Comparison of ENCODE assay signal across 13 mouse cellular contexts in the genomic region with DNA sequence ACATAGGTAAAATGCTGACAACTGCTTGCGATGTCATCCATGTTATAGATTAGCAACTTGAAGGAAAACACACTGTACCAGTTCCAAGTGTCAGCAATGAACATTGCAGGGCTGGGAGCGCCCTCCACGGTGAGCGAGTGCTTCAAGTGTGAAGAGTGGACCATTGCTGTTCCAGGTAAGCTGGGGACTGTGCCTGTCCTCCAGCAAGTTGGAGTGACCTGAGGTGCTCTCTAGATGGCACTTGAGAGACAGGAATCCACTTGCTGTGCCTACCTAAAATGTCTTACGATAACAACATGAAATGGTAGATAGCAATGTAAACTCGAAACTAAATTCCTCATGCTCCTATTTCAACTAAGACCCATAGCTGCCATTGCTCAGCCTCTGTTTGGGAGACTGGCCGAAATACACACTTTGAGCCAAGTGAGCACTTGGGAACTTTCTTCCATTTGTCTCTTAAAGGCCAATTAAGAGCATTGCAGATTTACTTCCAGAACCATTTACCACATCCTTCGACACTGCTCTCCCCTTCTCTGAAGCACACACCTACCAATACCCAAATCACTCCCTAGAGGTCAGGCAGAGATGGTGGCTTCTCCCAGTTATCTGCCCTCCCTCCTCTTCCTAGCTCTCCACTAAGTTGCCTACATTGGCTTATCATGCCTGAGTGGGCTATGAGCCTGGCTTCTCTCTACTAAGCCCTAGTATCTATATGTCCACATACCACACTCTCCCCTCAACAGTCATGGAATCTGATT.
DNase-seq lines count a peak whose midpoint lies in the region; ATAC-seq and TF ChIP-seq lines count a peak whose summit lies in the region.
"Had no signal": no experiment of that assay in that cellular context is flagged by ENCODE, and none has a peak within 500 bp of the region (broad histone marks: within the 10 kb centered on the region; RNA-seq: fewer than 3 reads in every experiment).

No protein-coding gene starts in this region.

- peaks cover 17 to 37% of the 10 kb centered on the region in 2 experiments for H3K4me1 ChIP-seq in CH12.LX (ENCODE audit: control insufficient read depth in 1 of 2, insufficient read depth in 2 of 2)
- no peaks in the 10 kb centered on the region for H3K4me1 ChIP-seq in kidney, postnatal 0 days (replicated peaks; ENCODE audit: insufficient read depth, low read length)
- H3K4me1 ChIP-seq in lung, postnatal 0 days (ENCODE audit: insufficient read depth, low read depth, low read length) = peaks cover 5% of the 10 kb centered on the region; the same call in 1 of the 2 replicates
- H3K4me1 ChIP-seq: neural tube, embryonic 12.5 days had no signal

- no peak for DNase-seq in CH12.LX (ENCODE audit: extremely low read depth)
- no peak for DNase-seq in kidney, postnatal 0 days (ENCODE audit: low spot score)
- peak; percentile 90 for DNase-seq in lung, postnatal 0 days (ENCODE audit: low spot score)
- DNase-seq in frontal cortex, postnatal 14 days (ENCODE audit: low spot score in 2 of 2) = no peak
- DNase-seq in cerebellum, adult 9-10 months = no peak
- DNase-seq in retina, postnatal 1 day = no peak
- DNase-seq in cerebellum, postnatal 4 days (ENCODE audit: low spot score in 2 of 2) = no peak
- DNase-seq: right cerebral cortex, postnatal 4 days; thymus, adult 2 months had no signal

- no peak overlapping the region for H3K27ac ChIP-seq in CH12.LX (ENCODE audit: insufficient read depth, low read depth)
- no peak overlapping the region for H3K27ac ChIP-seq in kidney, postnatal 0 days
- H3K27ac ChIP-seq in lung, postnatal 0 days (ENCODE audit: low read length) = peak overlapping the region; percentile 91
- H3K27ac ChIP-seq: hindbrain, embryonic 10.5 days; neural tube, embryonic 12.5 days had no signal

- H3K4me2 ChIP-seq in CH12.LX (ENCODE audit: insufficient read depth, low read depth, poor library complexity, severe bottlenecking) = no peak overlapping the region
- H3K4me2 ChIP-seq in kidney, postnatal 0 days (ENCODE audit: low read length) = no peak overlapping the region
- H3K4me2 ChIP-seq in lung, postnatal 0 days (replicated peaks; ENCODE audit: low read depth, low read length) = no peak overlapping the region
- H3K4me2 ChIP-seq: neural tube, embryonic 12.5 days had no signal

- H3K9me3 ChIP-seq in CH12.LX (replicated peaks; ENCODE audit: low read length) = no peaks in the 10 kb centered on the region
- H3K9me3 ChIP-seq in kidney, postnatal 0 days (replicated peaks; ENCODE audit: low read length) = no peaks in the 10 kb centered on the region
- H3K9me3 ChIP-seq in lung, postnatal 0 days (ENCODE audit: low read length) = no peaks in the 10 kb centered on the region
- H3K9me3 ChIP-seq: hindbrain, embryonic 10.5 days; megakaryocyte, embryonic 14.5 days; neural tube, embryonic 12.5 days had no signal

- TF ChIP-seq RAD21 in CH12.LX (IDR thresholded peaks at IDR 0.05; ENCODE audit: low read depth, low read length) = peak; percentile 59

- no peaks in the 10 kb centered on the region for H3K79me2 ChIP-seq in CH12.LX (replicated peaks; ENCODE audit: control insufficient read depth, extremely low read depth, insufficient read depth, poor library complexity, severe bottlenecking)

- H3K27me3 ChIP-seq in CH12.LX (replicated peaks) = no peaks in the 10 kb centered on the region
- H3K27me3 ChIP-seq in kidney, postnatal 0 days (ENCODE audit: insufficient read depth, low read length) = no peaks in the 10 kb centered on the region
- no peaks in the 10 kb centered on the region for H3K27me3 ChIP-seq in lung, postnatal 0 days (replicated peaks; ENCODE audit: insufficient read depth, low read length)
- H3K27me3 ChIP-seq: megakaryocyte, embryonic 14.5 days; neural tube, embryonic 12.5 days had no signal

- ATAC-seq in common myeloid progenitor, adult 5-6 weeks (replicated peaks; ENCODE audit: low read depth, poor library complexity, severe bottlenecking) = peak; percentile 42
- ATAC-seq in kidney, postnatal 0 days (replicated peaks; ENCODE audit: low FRiP score, low read depth) = no peak
- peak; percentile 83 for ATAC-seq in lung, postnatal 0 days

- no peak overlapping the region for H3K9ac ChIP-seq in CH12.LX (ENCODE audit: insufficient read depth, low read depth)
- no peak overlapping the region for H3K9ac ChIP-seq in kidney, postnatal 0 days (ENCODE audit: low read depth, low read length)
- no peak overlapping the region for H3K9ac ChIP-seq in lung, postnatal 0 days (replicated peaks; ENCODE audit: low read depth)
- H3K9ac ChIP-seq: neural tube, embryonic 12.5 days had no signal

- no peaks in the 10 kb centered on the region for H3K36me3 ChIP-seq in CH12.LX (replicated peaks in 1 of 2; ENCODE audit: control insufficient read depth in 1 of 2, insufficient read depth in 1 of 2, low read length in 1 of 2)
- H3K36me3 ChIP-seq in kidney, postnatal 0 days (ENCODE audit: insufficient read depth, low read length) = no peaks in the 10 kb centered on the region
- no peaks in the 10 kb centered on the region for H3K36me3 ChIP-seq in lung, postnatal 0 days (ENCODE audit: insufficient read depth, low read length)
- H3K36me3 ChIP-seq: hindbrain, embryonic 10.5 days; neural tube, embryonic 12.5 days had no signal

- H3K4me3 ChIP-seq in CH12.LX (replicated peaks in 1 of 3; ENCODE audit: low read depth in 2 of 3, low read length in 2 of 3, poor library complexity in 1 of 3) = no peak overlapping the region
- H3K4me3 ChIP-seq in kidney, postnatal 0 days (replicated peaks; ENCODE audit: low read depth, low read length) = no peak overlapping the region
- no peak overlapping the region for H3K4me3 ChIP-seq in lung, postnatal 0 days (ENCODE audit: low read depth, low read length)
- H3K4me3 ChIP-seq: hindbrain, embryonic 10.5 days; megakaryocyte, embryonic 14.5 days; neural tube, embryonic 12.5 days had no signal

- dilution Hi-C loops in CH12.LX (cut with MboI; ENCODE audit: extremely low pct_ligation_motif_present, extremely low pct_unique_long_range_greater_than_20kb, low sequenced_read_pairs) = no loop called here

- WGBS in kidney, postnatal 0 days = 66% methylated on average over 8 of the region's 8 CpGs
- WGBS in lung, postnatal 0 days = 65% methylated on average over 8 of the region's 8 CpGs

- TF ChIP-seq EP300 in CH12.LX (IDR thresholded peaks at IDR 0.05; ENCODE audit: low read length) = no peak
- peak; percentile 99 for TF ChIP-seq EP300 in lung, postnatal 0 days (IDR thresholded peaks at IDR 0.05)

- peak in 1 of 2 experiments; percentile 60; a peak in 2 of 4 replicates for TF ChIP-seq CTCF in CH12.LX (conservative IDR thresholded peaks at IDR 0.05 in 1 of 2, IDR thresholded peaks at IDR 0.05 in 1 of 2; ENCODE audit: low read depth in 2 of 2, low read length in 2 of 2)
- peak; percentile 32; the same call in 1 of the 2 replicates for TF ChIP-seq CTCF in kidney, postnatal 0 days (IDR thresholded peaks at IDR 0.05; ENCODE audit: low read depth)
- peak; percentile 30 for TF ChIP-seq CTCF in lung, postnatal 0 days (IDR thresholded peaks at IDR 0.05)

- in situ Hi-C loops in CH12.LX (cut with MboI; ENCODE audit: low pct_ligation_motif_present, low pct_unique_long_range_greater_than_20kb, low sequenced_read_pairs) = no loop called here

- TF ChIP-seq POLR2A in CH12.LX (IDR thresholded peaks at IDR 0.05; ENCODE audit: low read depth, low read length) = no peak

TF ChIP-seq in CH12.LX, 34 proteins besides CTCF, POLR2A, EP300 and RAD21:
- TF ChIP-seq GABPA (IDR thresholded peaks at IDR 0.05; ENCODE audit: insufficient replicate concordance, low read depth, low read length) (no peak), SMC3 (IDR thresholded peaks at IDR 0.05; ENCODE audit: low read depth, low read length) (peak; percentile 41), TCF12 (IDR thresholded peaks at IDR 0.05; ENCODE audit: low read depth, low read length) (no peak), NELFE (IDR thresholded peaks at IDR 0.05; ENCODE audit: low read depth, low read length) (no peak), ZNF384 (IDR thresholded peaks at IDR 0.05; ENCODE audit: low read depth, low read length) (no peak), MYC (IDR thresholded peaks at IDR 0.05; ENCODE audit: low read depth, low read length) (no peak)
